Mouse (Mus musculus) neural tube, embryonic 10.5 days (tissue): Measurements from ENCODE around the gene Polg.
A peak's percentile ranks its signal among the peaks of the same experiment; 100 is the strongest.

Experiments
- DNase-seq: peaks from one replicate; pipeline ENCODE4 v3.0.0-alpha.2; 2017; ENCODE audit warnings: low spot score; ENCODE audit errors: extremely low spot score

The Polg gene

GRCm38 (mm10) chr7:79466053-79466901, at the start of gene Polg:
Gene Polg (minus strand): TSS chr7:79466362.
- DNase-seq: peak; percentile 100

GRCm38 (mm10) chr7:79515861-79516260, 49.7 kb upstream of the Polg start:
- no peak for DNase-seq

GRCm38 (mm10) chr7:79515221-79515743, 49.1 kb upstream of the Polg start:
- no peak for DNase-seq

- no peak for DNase-seq
Observed at GRCm38 (mm10) chr7:79514361-79514881, 48.3 kb upstream of the Polg start.

- no peak for DNase-seq
Observed at GRCm38 (mm10) chr7:79513466-79513865, 47.3 kb upstream of the Polg start.

- no peak for DNase-seq
Observed at GRCm38 (mm10) chr7:79512496-79512895, 46.3 kb upstream of the Polg start.

GRCm38 (mm10) chr7:79511656-79512055, 45.5 kb upstream of the Polg start:
- DNase-seq: no peak

- DNase-seq: no peak
Observed at GRCm38 (mm10) chr7:79511181-79511580, 45.0 kb upstream of the Polg start.

- peak; percentile 12 for DNase-seq
Observed at GRCm38 (mm10) chr7:79510686-79511085, 44.5 kb upstream of the Polg start.

- DNase-seq: no peak
Observed at GRCm38 (mm10) chr7:79509710-79510109, 43.5 kb upstream of the Polg start.

GRCm38 (mm10) chr7:79509235-79509607, 43.1 kb upstream of the Polg start:
- no peak for DNase-seq

GRCm38 (mm10) chr7:79508280-79509234, 42.4 kb upstream of the Polg start:
- DNase-seq: no peak

- DNase-seq: no peak
Observed at GRCm38 (mm10) chr7:79507756-79508155, 41.6 kb upstream of the Polg start.

GRCm38 (mm10) chr7:79507101-79507705, 41.0 kb upstream of the Polg start:
- no peak for DNase-seq

GRCm38 (mm10) chr7:79506531-79507090, 40.4 kb upstream of the Polg start:
- DNase-seq: no peak

GRCm38 (mm10) chr7:79505876-79506530, 39.8 kb upstream of the Polg start:
- DNase-seq: peak; percentile 77

GRCm38 (mm10) chr7:79505376-79505775, 39.2 kb upstream of the Polg start:
- no peak for DNase-seq

GRCm38 (mm10) chr7:79504723-79505122, 38.6 kb upstream of the Polg start:
- DNase-seq: peak; percentile 93

- no peak for DNase-seq
Observed at GRCm38 (mm10) chr7:79503656-79504250, 37.6 kb upstream of the Polg start.

GRCm38 (mm10) chr7:79503103-79503455, 36.9 kb upstream of the Polg start:
- no peak for DNase-seq
